Comparison of ENCODE assay signal across 8 mouse cellular contexts in the genomic region with DNA sequence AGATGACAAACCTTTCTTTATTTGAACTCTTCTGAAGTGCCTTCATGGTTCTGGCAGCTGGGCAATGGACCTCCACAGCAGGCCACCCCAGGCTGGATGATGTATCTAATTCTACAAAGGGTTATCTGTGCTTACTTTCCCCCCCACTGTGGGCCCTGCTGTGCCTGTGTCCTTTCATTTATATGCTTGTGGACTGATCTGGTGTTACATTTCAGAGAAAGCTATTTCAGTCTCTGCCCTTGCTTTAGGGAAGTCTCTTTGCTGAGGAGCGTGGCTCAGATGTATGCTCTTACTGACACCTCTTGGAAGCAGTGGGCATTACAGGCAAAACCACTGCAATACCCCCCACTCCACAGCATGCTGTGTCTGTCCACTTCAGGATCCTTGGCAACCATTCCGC. TPM values are rescaled to one million over a fixed set of nuclear protein-coding genes. Genes with fewer than 3 reads are reported as not detected.
DNase-seq lines count a peak whose midpoint lies in the region; TF ChIP-seq lines count a peak whose summit lies in the region.

No protein-coding gene starts in this region.

- peaks cover 12% of the 10 kb centered on the region; the same call in 1 of the 2 replicates for H3K4me1 ChIP-seq in small intestine, adult 2 months (ENCODE audit: control insufficient read depth, insufficient read depth, insufficient read length, low read length)

- WGBS in small intestine, adult 2 months: 46% methylated on average over 2 of the region's 2 CpGs

- H3K4me3 ChIP-seq in left cerebral cortex, adult 2 months: no peak overlapping the region
- H3K4me3 ChIP-seq in small intestine, adult 2 months (ENCODE audit: low read depth, low read length): no peak overlapping the region

- no peaks in the 10 kb centered on the region for H3K27me3 ChIP-seq in small intestine, adult 2 months (ENCODE audit: control insufficient read depth, insufficient read depth, low read length)

- no peak for TF ChIP-seq POLR2A in small intestine, adult 2 months (IDR thresholded peaks at IDR 0.05; ENCODE audit: low read depth, low read length)

- intact Hi-C loops in left cerebral cortex, adult 2 months (cut with DNase I): loop anchor here (10.0 kb wide), 1 partner anchor 225 kb away; no protein-coding TSS in a partner anchor

- TF ChIP-seq CTCF in left cerebral cortex, adult 2 months (IDR thresholded peaks at IDR 0.05): peak; percentile 56
- TF ChIP-seq CTCF in small intestine, adult 2 months (IDR thresholded peaks at IDR 0.05; ENCODE audit: extremely low read depth, insufficient read length, insufficient replicate concordance, low read depth, low read length): peak; percentile 58; the same call in 1 of the 2 replicates

- no peak overlapping the region for H3K27ac ChIP-seq in left cerebral cortex, adult 2 months
- no peak overlapping the region for H3K27ac ChIP-seq in small intestine, adult 2 months (ENCODE audit: insufficient read depth, low read depth, low read length)

- DNase-seq in left cerebral cortex, adult 2 months (ENCODE audit: extremely low spot score in 1 of 2, low spot score in 2 of 2): peak; percentile 15 to 19
- no peak for DNase-seq in left cerebral cortex, adult 8-10 months (ENCODE audit: low spot score in 2 of 2)
- peak; percentile 92 for DNase-seq in R1 (ENCODE audit: low read depth, low spot score)
- peak; percentile 7 to 26 for DNase-seq in frontal cortex, postnatal 36 days (ENCODE audit: low spot score in 2 of 2)
- DNase-seq in induced T-regulatory cell, adult 2 months (ENCODE audit: low read depth): peak; percentile 68
- DNase-seq in lung, adult 18-20 months: peak; percentile 12 to 27
- DNase-seq in ovary, postnatal 36 days (ENCODE audit: low spot score): no peak

- peaks cover 11% of the 10 kb centered on the region for H3K36me3 ChIP-seq in small intestine, adult 2 months (ENCODE audit: control insufficient read depth, insufficient read depth, low read length)

RNA-seq across cellular contexts. Expression of gene Elavl1, which starts 44.9 kb away (rescaled TPM):
- total RNA-seq in left cerebral cortex, adult 2 months (2021): 10 to 100 TPM; 74.1 to 77.4 TPM
- 10 to 100 TPM; 66.3 to 74.7 (median 68.8) TPM for total RNA-seq in left cerebral cortex, adult 8-10 months (2022)
- 13.3 and 20.7 TPM in 2 replicates for polyA plus RNA-seq in small intestine, adult 2 months (2012; rRNA removed)

RNA-seq across cellular contexts. Expression of gene Ccl25, which starts 45.1 kb away (rescaled TPM):
- 10 to 100 TPM; 21.9 to 22.8 TPM for total RNA-seq in left cerebral cortex, adult 2 months (2021)
- 10 to 100 TPM; 18.5 to 23.5 (median 21.9) TPM for total RNA-seq in left cerebral cortex, adult 8-10 months (2022)
- 84.4 and 180 TPM in 2 replicates for polyA plus RNA-seq in small intestine, adult 2 months (2012; rRNA removed)

Comparison
In these comparisons a context has a peak if more than half of its experiments do, and no peak if none do; other contexts are left out.
1. DNase-seq: peak in left cerebral cortex, adult 2 months (2 of 2), R1 (single experiment), frontal cortex, postnatal 36 days (2 of 2), induced T-regulatory cell, adult 2 months (single experiment) and lung, adult 18-20 months (2 of 2); none in left cerebral cortex, adult 8-10 months (0 of 2) and ovary, postnatal 36 days (single experiment).